Mouse (Mus musculus): ENCODE measurements around the gene Anks1b. TPM values are rescaled to one million over a fixed set of nuclear protein-coding genes. Genes with fewer than 3 reads are reported as not detected.

Gene Anks1b
- total RNA-seq, 2 experiments from 2014 or later: 480 to 546 TPM

- no peak for DNase-seq (ENCODE audit: extremely low spot score in 1 of 2, low spot score in 1 of 2)
Measured at GRCm38 (mm10) chr10:90974084-90974483, 1100.8 kb downstream of the Anks1b start.

GRCm38 (mm10) chr10:90974491-90974890, 1101.2 kb downstream of the Anks1b start:
- DNase-seq (ENCODE audit: extremely low spot score in 1 of 2, low spot score in 1 of 2): no peak

- DNase-seq (ENCODE audit: extremely low spot score in 1 of 2, low spot score in 1 of 2): no peak
Measured at GRCm38 (mm10) chr10:90981811-90982210, 1108.5 kb downstream of the Anks1b start.

GRCm38 (mm10) chr10:90983046-90983445, 1109.7 kb downstream of the Anks1b start:
- no peak for DNase-seq (ENCODE audit: extremely low spot score in 1 of 2, low spot score in 1 of 2)

GRCm38 (mm10) chr10:90990340-90990739, 1117.0 kb downstream of the Anks1b start:
- DNase-seq (ENCODE audit: extremely low spot score in 1 of 2, low spot score in 1 of 2): no peak

- DNase-seq (ENCODE audit: extremely low spot score in 1 of 2, low spot score in 1 of 2): no peak
Measured at GRCm38 (mm10) chr10:90992237-90992636, 1118.9 kb downstream of the Anks1b start.

- DNase-seq (ENCODE audit: extremely low spot score in 1 of 2, low spot score in 1 of 2): no peak
Measured at GRCm38 (mm10) chr10:90993869-90994268, 1120.6 kb downstream of the Anks1b start.

- peak in 1 of 2 experiments; percentile 32 for DNase-seq (ENCODE audit: extremely low spot score in 1 of 2, low spot score in 1 of 2)
Measured at GRCm38 (mm10) chr10:90999899-91000298, 1126.6 kb downstream of the Anks1b start.

- DNase-seq (ENCODE audit: extremely low spot score in 1 of 2, low spot score in 1 of 2): peak; percentile 21 to 31
Measured at GRCm38 (mm10) chr10:91001421-91001820, 1128.1 kb downstream of the Anks1b start.

- no peak for DNase-seq (ENCODE audit: extremely low spot score in 1 of 2, low spot score in 1 of 2)
Measured at GRCm38 (mm10) chr10:91005858-91006538, 1132.7 kb downstream of the Anks1b start.

Other genes starting within 250 kb of the Anks1b start
- 10 to 100 TPM; 23.4 to 28.5 TPM for gene Scyl2, start 187.2 kb upstream of the Anks1b start, total RNA-seq (2021)
- 10 to 100 TPM; 22.1 to 25.3 TPM for gene Actr6, start 141.2 kb upstream of the Anks1b start, total RNA-seq (2021)
- gene Uhrf1bp1l, start 128.5 kb upstream of the Anks1b start, total RNA-seq (2021): 10 to 100 TPM; 80.0 to 82.6 TPM

All from layer of hippocampus, postnatal 25 days (tissue).